Mouse (Mus musculus): ENCODE results near the gene Fam129b. TPM values are rescaled to one million over a fixed set of nuclear protein-coding genes. Genes with fewer than 3 reads are reported as not detected.

Fam129b gene
- total RNA-seq, 2 experiments from 2014 or later, result 22.6 to 23.7 TPM

- intact Hi-C loops (cut with DNase I), result no loop called here
- no peak for DNase-seq (ENCODE audit: low spot score in 2 of 2)
Observed at GRCm38 (mm10) chr2:32954581-32954980, 78.7 kb downstream of the Fam129b start.

DNA sequence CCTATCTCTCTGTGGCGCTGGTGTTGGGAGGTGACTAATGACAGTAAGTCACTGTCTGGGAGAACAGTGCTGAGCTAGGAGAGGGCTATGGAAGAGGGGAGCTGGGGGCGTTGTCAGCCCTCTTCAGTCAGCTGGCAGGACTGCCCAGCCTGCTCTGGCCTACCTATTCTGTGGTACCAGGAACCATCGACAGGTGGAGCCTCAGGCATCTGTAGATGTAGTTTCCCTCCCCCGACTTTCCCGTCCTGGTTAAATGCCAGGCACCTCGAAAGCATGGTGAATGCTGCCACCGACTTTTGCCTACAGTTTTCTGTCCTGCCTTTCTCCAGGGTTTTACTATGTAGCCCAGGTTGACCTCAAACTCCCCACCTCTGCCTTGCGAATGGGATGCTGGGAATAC, 81.4 kb downstream of the Fam129b start:
- intact Hi-C loops (cut with DNase I), result no loop called here
- no peak for DNase-seq (ENCODE audit: low spot score in 2 of 2)

- no peak for DNase-seq (ENCODE audit: low spot score in 2 of 2)
- intact Hi-C loops (cut with DNase I), result no loop called here
Observed at GRCm38 (mm10) chr2:32960273-32960672, 84.4 kb downstream of the Fam129b start.

- intact Hi-C loops (cut with DNase I), result no loop called here
Observed at GRCm38 (mm10) chr2:32961192-32961995, 85.5 kb downstream of the Fam129b start, which contains the start of the genes Rpl12 and Lrsam1. TSS of gene Rpl12 (plus strand) at chr2:32961559. TSS of gene Lrsam1 (minus strand) at chr2:32961614.

DNA sequence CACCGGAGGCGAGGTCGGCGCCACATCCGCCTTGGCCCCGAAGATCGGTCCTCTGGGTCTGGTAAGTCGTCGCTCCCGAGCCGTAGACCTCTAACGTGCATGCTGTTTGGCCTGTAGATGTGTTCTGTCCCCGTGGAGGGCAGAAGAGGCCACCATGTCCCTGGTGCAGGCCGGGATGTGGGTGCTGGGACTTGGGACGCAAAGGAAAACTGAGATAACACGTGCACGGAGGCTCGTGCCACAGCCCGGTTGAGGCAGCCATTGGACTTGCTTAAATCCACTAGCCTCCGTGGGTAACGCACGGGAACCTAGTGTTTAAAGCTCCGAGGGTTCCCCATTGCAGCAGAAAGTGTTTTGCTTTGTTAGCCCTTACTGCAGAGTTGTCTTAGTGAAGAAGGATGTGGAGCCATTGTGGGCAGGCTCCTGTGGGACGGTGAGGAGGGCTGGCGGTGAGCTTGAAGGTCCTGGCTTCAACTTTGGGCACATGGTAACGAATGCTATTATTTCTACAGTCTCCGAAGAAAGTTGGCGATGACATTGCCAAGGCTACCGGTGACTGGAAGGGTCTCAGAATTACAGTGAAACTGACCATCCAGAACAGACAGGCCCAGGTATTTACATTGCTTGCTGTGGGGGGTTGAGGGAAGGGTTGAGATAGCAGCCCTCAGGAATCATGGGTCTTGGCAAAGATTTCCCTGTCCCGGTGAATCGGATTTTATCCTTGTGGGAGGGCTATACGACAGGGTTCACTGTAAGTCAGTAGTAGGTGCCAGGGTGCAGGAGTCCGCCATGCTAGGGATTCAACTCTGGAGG, 86.4 kb downstream of the Fam129b start:
- intact Hi-C loops (cut with DNase I), result no loop called here
- peak in 1 of 2 experiments; percentile 49 for DNase-seq (ENCODE audit: low spot score in 2 of 2)

More at GRCm38 (mm10) chr2:32961192-32961995, 85.5 kb downstream of the Fam129b start, which contains the start of the genes Rpl12 and Lrsam1:
- peak; percentile 93 to 94 for DNase-seq (ENCODE audit: low spot score in 2 of 2)

DNA sequence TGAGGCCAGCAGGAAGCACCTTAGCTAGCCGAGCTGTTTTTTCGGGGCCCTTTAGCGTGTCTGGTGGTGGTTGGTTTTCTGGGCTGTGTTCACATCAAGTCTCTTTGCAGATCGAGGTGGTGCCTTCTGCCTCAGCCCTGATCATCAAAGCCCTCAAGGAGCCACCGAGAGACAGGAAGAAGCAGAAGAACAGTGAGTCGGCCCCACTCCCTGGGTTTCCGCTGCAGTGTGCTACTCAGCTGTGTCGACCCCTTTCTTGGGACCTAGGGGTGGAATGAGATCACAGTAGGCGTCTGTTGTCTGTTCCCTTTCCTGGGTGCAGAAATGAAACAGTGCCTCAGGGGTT, 86.9 kb downstream of the Fam129b start:
- no peak for DNase-seq (ENCODE audit: low spot score in 2 of 2)
- intact Hi-C loops (cut with DNase I), result no loop called here

DNA sequence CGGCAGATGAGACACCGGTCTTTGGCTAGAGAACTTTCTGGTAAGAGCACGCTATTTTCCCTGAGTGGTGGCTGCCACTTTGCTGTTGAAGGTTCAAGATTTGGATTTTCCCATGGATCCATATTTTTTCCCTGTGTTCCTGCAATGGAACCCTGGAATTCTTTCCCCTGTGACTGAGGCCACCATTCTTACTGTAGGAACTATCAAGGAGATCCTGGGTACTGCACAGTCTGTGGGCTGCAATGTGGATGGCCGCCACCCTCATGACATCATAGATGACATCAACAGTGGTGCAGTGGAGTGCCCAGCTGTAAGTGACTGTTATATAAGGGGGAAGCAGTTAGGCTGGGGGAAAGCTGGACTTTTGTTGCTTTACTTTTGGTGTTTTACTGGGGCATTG, 87.6 kb downstream of the Fam129b start:
- intact Hi-C loops (cut with DNase I), result no loop called here
- no peak for DNase-seq (ENCODE audit: low spot score in 2 of 2)

GRCm38 (mm10) chr2:32963981-32964380, 88.1 kb downstream of the Fam129b start:
- intact Hi-C loops (cut with DNase I), result no loop called here
- DNase-seq (ENCODE audit: low spot score in 2 of 2), result no peak

DNA sequence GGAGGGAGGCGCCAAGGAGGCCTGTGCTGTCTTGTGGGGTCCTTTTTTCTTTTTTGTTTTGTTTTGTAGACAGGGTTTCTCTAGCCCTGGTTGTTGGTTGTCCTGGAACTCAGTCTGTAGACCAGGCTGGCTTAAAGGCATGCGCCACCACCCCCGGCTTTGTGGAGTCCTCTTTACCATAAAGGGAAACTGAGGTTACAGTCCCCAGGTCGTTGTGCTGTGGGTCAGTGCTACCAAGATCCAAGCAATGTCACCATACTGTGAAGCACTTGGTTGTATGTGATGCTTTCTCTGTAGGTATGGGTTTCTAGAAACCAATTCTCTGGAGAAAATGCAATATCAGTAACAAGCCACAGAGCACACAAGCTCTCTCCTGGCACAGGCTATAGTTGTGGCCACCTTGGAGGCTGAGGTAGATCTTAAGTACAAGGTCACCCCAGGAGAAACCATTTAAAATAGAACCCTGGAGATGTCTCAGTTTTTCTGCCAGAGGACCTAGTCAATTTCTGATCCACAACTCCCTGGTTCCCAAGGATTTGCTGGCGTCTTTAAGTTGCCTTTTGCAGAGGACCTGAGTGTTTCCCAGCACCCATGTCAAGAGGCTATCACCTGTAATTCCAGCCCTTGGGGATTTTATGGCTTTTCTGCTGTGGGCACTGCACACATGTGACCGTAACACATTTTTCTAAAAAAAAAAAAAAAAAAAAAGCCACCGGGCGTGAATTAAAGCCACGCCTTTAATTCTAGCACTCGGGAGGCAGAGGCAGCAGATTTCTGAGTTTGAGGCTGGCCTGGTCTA, 88.9 kb downstream of the Fam129b start:
- intact Hi-C loops (cut with DNase I), result no loop called here
- DNase-seq (ENCODE audit: low spot score in 2 of 2), result no peak

DNA sequence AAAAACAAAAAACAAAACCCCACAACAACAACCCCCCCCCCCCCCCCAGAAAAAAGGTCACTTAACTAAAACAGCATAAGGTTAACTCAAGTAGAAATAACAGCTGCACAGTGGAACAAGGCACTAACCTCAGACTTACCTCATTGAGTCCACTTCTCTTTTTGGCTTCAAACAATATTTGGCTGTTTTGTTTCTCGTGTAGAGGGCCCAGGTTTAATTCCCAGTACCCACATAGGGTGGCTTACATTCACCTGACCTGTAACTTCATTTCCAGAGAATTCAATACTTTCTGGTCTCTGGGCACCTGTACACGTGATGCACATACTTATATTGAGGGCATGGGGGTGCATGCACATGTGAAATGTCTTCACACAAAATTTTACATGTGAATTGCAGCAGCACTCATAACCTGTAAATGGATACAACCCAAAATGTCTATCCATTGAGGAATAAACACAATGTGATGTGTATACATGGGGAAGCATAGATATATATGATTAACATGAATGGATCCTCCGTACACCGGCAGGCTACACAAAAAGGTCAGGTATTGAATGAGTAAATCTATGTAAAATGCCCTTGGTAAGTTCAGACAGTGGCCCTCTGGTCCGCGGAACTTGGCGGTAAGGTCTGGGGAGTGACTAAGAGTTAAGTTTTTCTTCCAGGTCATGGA, 89.7 kb downstream of the Fam129b start:
- no peak for DNase-seq (ENCODE audit: low spot score in 2 of 2)
- intact Hi-C loops (cut with DNase I), result no loop called here

DNA sequence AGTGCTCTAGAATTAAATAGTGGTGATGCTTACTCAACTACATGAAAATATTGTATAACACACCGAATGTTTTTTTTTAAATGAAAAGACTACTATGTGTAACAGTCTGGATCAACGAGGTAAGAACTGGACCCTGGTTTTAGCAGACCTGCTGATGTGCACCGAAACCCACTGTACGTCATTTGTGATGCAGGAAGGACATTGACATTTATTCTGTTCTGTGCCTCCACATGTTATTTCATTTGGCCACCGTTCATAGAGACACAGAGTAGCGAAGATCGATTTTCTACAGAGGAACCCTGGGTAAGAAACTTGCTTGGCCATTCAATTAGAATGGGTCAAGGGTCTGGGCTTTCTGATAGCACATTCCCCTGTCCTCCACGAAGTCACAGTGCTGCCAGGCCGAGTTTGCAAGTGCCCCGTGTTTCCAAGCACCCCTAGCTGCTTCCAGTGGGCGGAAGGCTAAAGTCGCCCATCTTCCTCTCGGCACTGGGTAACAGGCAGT, 90.3 kb downstream of the Fam129b start:
- intact Hi-C loops (cut with DNase I), result no loop called here
- DNase-seq (ENCODE audit: low spot score in 2 of 2), result no peak

- DNase-seq (ENCODE audit: low spot score in 2 of 2), result peak; percentile 92 to 94
- intact Hi-C loops (cut with DNase I), result no loop called here
Observed at GRCm38 (mm10) chr2:32966689-32967631, 91.0 kb downstream of the Fam129b start.

DNA sequence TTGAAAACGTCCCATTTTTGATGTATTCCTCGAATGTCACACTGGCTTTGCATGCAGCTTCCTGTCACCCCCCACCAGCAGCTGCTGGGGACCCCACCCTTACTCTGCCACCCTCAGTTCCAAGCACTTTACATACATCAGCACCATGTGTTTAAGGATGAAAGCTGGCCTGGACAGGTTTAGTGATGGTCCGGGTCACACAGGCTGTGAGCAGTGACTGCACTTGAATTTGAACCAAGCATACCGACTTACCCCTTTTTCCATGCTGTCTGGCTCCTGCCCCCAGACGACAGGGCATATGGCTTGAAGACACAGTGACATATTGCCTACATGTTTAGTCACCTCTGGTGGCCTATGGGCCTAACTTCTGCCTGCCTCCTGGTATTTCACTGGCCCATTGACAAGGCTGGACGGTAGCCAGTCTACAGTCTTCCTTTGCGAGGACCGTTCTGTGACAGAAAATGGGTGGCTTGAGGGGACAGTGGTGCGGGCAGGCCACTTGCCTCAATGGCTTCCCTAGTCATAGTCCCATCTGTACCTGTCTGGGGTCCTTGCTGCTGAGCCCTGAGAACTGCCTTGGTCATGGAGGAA, 92.2 kb downstream of the Fam129b start:
- DNase-seq (ENCODE audit: low spot score in 2 of 2), result no peak
- intact Hi-C loops (cut with DNase I), result no loop called here

GRCm38 (mm10) chr2:32969326-32969725, 93.4 kb downstream of the Fam129b start:
- DNase-seq (ENCODE audit: low spot score in 2 of 2), result no peak
- intact Hi-C loops (cut with DNase I), result no loop called here

GRCm38 (mm10) chr2:32971235-32971634, 95.3 kb downstream of the Fam129b start:
- intact Hi-C loops (cut with DNase I), result no loop called here

DNA sequence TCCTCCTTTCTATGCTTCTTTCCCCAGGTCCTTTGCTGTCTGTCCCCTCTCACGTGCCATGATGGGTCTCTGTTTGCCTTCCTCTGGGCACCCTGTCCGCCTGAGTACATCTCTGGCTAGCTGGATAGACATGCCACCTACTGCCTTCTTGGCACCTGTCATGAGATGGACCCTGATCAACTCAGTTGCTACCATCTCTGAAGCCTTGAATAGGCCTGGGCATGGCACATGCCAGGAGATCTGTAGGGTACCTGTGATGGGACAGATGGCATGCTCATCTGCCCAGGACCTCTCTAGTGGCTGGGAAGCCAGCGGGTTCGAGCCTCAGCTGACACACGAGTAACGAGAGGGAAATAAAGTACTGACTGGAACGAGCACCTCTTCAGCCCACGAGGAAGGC, 98.3 kb downstream of the Fam129b start:
- intact Hi-C loops (cut with DNase I), result no loop called here

More at GRCm38 (mm10) chr2:32971235-32971634, 95.3 kb downstream of the Fam129b start:
- no peak for DNase-seq (ENCODE audit: low spot score in 2 of 2)

More for the DNA sequence above, 98.3 kb downstream of the Fam129b start:
- no peak for DNase-seq (ENCODE audit: low spot score in 2 of 2)

All from left cerebral cortex, postnatal 36 days (tissue).